Mouse (Mus musculus) ES-Bruce4 (cell line): Measurements from ENCODE around the gene Cflar. TPM values are rescaled to one million over a fixed set of nuclear protein-coding genes. Genes with fewer than 3 reads are reported as not detected.
"Not testable (repeated sequence)": the region's sequence is repeated elsewhere in the genome, so short reads cannot be mapped to it uniquely, and the experiment has no call there.

Source experiments
- H3K27ac ChIP-seq: 2 replicates; pipeline ENCODE4 v1.5.1; 2012; ENCODE audit warnings: low read length, inconsistent platforms; ENCODE audit not compliant: insufficient read depth
- H3K27me3 ChIP-seq: 2 replicates; pipeline ENCODE4 v1.6.1; 2012; ENCODE audit warnings: mild to moderate bottlenecking, low read length, inconsistent platforms; ENCODE audit not compliant: control insufficient read depth, poor library complexity, insufficient read depth, severe bottlenecking
- H3K36me3 ChIP-seq: 2 replicates; pipeline ENCODE4 v1.6.1; 2012; ENCODE audit warnings: inconsistent platforms, mild to moderate bottlenecking, low read length, moderate library complexity; ENCODE audit not compliant: control insufficient read depth, poor library complexity, insufficient read depth, severe bottlenecking
- H3K4me1 ChIP-seq: one replicate; pipeline ENCODE4 v1.8.1; 2011; ENCODE audit warnings: low read length; ENCODE audit not compliant: control insufficient read depth, insufficient read depth
- H3K4me3 ChIP-seq: 2 replicates; pipeline ENCODE4 v1.5.1; 2011; ENCODE audit warnings: low read depth, mild to moderate bottlenecking, low read length
- H3K9ac ChIP-seq: 2 replicates; pipeline ENCODE4 v1.6.1; 2012; ENCODE audit warnings: low read depth, mild to moderate bottlenecking, inconsistent platforms; ENCODE audit not compliant: poor library complexity, severe bottlenecking
- H3K9me3 ChIP-seq: replicated peaks from 2 replicates; pipeline ENCODE4 v1.6.1; 2012; ENCODE audit warnings: mild to moderate bottlenecking, low read length, inconsistent platforms; ENCODE audit not compliant: control insufficient read depth, poor library complexity, insufficient read depth, severe bottlenecking
- CTCF ChIP-seq: IDR thresholded peaks from one replicate; pipeline ENCODE4 v1.8.1; 2011; ENCODE audit warnings: low read depth, low read length
- EP300 ChIP-seq: IDR thresholded peaks from 2 replicates; pipeline ENCODE4 v1.6.1; 2011; ENCODE audit warnings: low read depth, low read length; ENCODE audit not compliant: insufficient read depth
- POLR2A ChIP-seq: IDR thresholded peaks from one replicate; pipeline ENCODE4 v1.8.1; 2011; ENCODE audit warnings: low read length; ENCODE audit not compliant: insufficient read depth
- polyA plus RNA-seq: library from polyadenylated mRNA; stranded (reverse); fragments of >200 nt; gene quantifications from 2 replicates; pipeline ENCODE4 v1.2.4, GENCODE M21; 2011; ENCODE audit warnings: low read depth; ENCODE audit not compliant: missing spikeins, insufficient read depth, insufficient read length

The Cflar gene
- polyA plus RNA-seq, 1 experiment: 14.1 TPM

GRCm38 (mm10) chr1:58744645-58745044 is 33.3 kb downstream of the Cflar start:
- H3K36me3 ChIP-seq: no peaks in the 10 kb centered on the region
- no peaks in the 10 kb centered on the region for H3K27me3 ChIP-seq
- no peak overlapping the region for H3K27ac ChIP-seq
- H3K4me1 ChIP-seq: no peaks in the 10 kb centered on the region
- H3K9me3 ChIP-seq: peaks cover 15% of the 10 kb centered on the region
- TF ChIP-seq EP300 (no peak), CTCF (no peak), POLR2A (no peak)
- no peak overlapping the region for H3K9ac ChIP-seq
- H3K4me3 ChIP-seq: no peak overlapping the region

- peak; percentile 40 for TF ChIP-seq CTCF
- TF ChIP-seq POLR2A: no peak
- Histone ChIP-seq H3K4me3 (peak overlapping the region; percentile 27; the same call in 1 of the 2 replicates), H3K36me3 (no peaks in the 10 kb centered on the region), H3K9me3 (peaks cover 16% of the 10 kb centered on the region), H3K4me1 (no peaks in the 10 kb centered on the region), H3K27ac (no peak overlapping the region), H3K27me3 (no peaks in the 10 kb centered on the region), H3K9ac (no peak overlapping the region)
These were observed 35.6 kb downstream of the Cflar start for GRCm38 (mm10) chr1:58746880-58747279.

- Histone ChIP-seq H3K9ac (no peak overlapping the region), H3K36me3 (no peaks in the 10 kb centered on the region), H3K9me3 (peaks cover 28% of the 10 kb centered on the region), H3K27ac (no peak overlapping the region), H3K4me3 (no peak overlapping the region), H3K27me3 (no peaks in the 10 kb centered on the region), H3K4me1 (no peaks in the 10 kb centered on the region)
- TF ChIP-seq CTCF: no peak
- no peak for TF ChIP-seq EP300
- no peak for TF ChIP-seq POLR2A
These were observed 48.1 kb downstream of the Cflar start for GRCm38 (mm10) chr1:58759451-58759850.

GRCm38 (mm10) chr1:58760581-58760980 is 49.3 kb downstream of the Cflar start:
- Histone ChIP-seq H3K9me3 (peaks cover 28% of the 10 kb centered on the region), H3K4me3 (no peak overlapping the region), H3K27ac (peak overlapping the region; percentile 73), H3K36me3 (no peaks in the 10 kb centered on the region), H3K9ac (no peak overlapping the region), H3K27me3 (no peaks in the 10 kb centered on the region), H3K4me1 (no peaks in the 10 kb centered on the region)
- TF ChIP-seq EP300: no peak
- TF ChIP-seq CTCF: no peak

GRCm38 (mm10) chr1:58761391-58762275 is 50.3 kb downstream of the Cflar start:
- Histone ChIP-seq H3K27ac (peak overlapping the region; percentile 73), H3K9me3 (peaks cover 28% of the 10 kb centered on the region)
- H3K9ac ChIP-seq, H3K36me3 ChIP-seq, H3K4me1 ChIP-seq, H3K27me3 ChIP-seq, H3K4me3 ChIP-seq: not testable (repeated sequence)
- 0 out of 2 replicates have a peak, but pooled peaks have one; percentile 21 for TF ChIP-seq EP300

- Histone ChIP-seq H3K9me3 (peaks cover 28% of the 10 kb centered on the region), H3K4me1 (no peaks in the 10 kb centered on the region), H3K27me3 (no peaks in the 10 kb centered on the region), H3K4me3 (no peak overlapping the region), H3K27ac (peak overlapping the region; percentile 73), H3K9ac (no peak overlapping the region), H3K36me3 (no peaks in the 10 kb centered on the region)
- TF ChIP-seq CTCF (no peak), POLR2A (no peak), EP300 (0 out of 2 replicates have a peak, but pooled peaks have one; percentile 30)
These were observed 51.3 kb downstream of the Cflar start for GRCm38 (mm10) chr1:58762576-58762975.

GRCm38 (mm10) chr1:58766446-58766845 is 55.1 kb downstream of the Cflar start:
- peaks cover 13% of the 10 kb centered on the region for H3K9me3 ChIP-seq
- H3K4me1 ChIP-seq, H3K36me3 ChIP-seq, H3K27ac ChIP-seq, H3K9ac ChIP-seq, H3K4me3 ChIP-seq, H3K27me3 ChIP-seq: not testable (repeated sequence)
